27 mouse cellular contexts compared by ENCODE assay signal in the genomic region with DNA sequence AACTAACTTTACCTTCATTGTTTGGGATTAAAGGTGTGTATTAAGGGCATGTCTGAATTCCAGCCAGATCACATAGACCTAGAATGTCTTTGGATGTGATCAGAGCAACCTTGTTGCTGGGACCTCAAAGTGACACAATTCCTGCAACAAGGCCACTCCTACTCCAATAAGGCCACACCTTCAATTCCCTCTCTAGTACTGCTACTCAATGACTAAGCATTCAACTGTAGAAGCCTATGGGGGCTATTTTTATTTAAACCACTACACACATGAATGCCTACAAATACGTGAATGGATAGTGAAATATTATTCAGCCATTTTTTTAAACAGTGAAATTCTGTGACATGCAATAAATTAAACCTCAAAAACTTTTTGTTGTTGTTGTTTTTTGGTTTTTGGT. TPM values are rescaled to one million over a fixed set of nuclear protein-coding genes. Genes with fewer than 3 reads are reported as not detected.
A peak's percentile ranks its signal among the peaks of the same experiment; 100 is the strongest.
DNase-seq lines count a peak whose midpoint lies in the region; ATAC-seq and TF ChIP-seq lines count a peak whose summit lies in the region.
"Had no signal": no experiment of that assay in that cellular context is flagged by ENCODE, and none has a peak within 500 bp of the region (broad histone marks: within the 10 kb centered on the region; RNA-seq: fewer than 3 reads in every experiment).

No protein-coding gene starts in this region.

- no peaks in the 10 kb centered on the region for H3K9me3 ChIP-seq in liver, embryonic 13.5 days (replicated peaks)
- no peaks in the 10 kb centered on the region for H3K9me3 ChIP-seq in liver, embryonic 11.5 days (ENCODE audit: control insufficient read depth, low read length)
- H3K9me3 ChIP-seq in G1E (replicated peaks): no peaks in the 10 kb centered on the region
- H3K9me3 ChIP-seq: limb, embryonic 10.5 days; limb, embryonic 15.5 days; megakaryocyte, embryonic 14.5 days; midbrain, embryonic 13.5 days had no signal

- no peak for DNase-seq in liver, embryonic 13.5 days
- DNase-seq in liver, embryonic 11.5 days (ENCODE audit: low spot score): no peak
- DNase-seq in G1E (ENCODE audit: low spot score): peak; percentile 49
- DNase-seq in c-Kit-negative CD71-positive TER-119-positive erythroid progenitor cells, embryonic 14.5 days (ENCODE audit: low read depth, low spot score): peak; percentile 6
- no peak for DNase-seq in neural tube, embryonic 10.5 days (ENCODE audit: extremely low spot score, low spot score)
- no peak for DNase-seq in layer of hippocampus, adult 9-11 months
- no peak for DNase-seq in cerebellum, postnatal 14 days
- DNase-seq: adrenal gland, adult 2 months; cerebellum, adult 11-12 months; cerebellum, postnatal 10 days; heart, postnatal 14 days; kidney, adult 2 months; kidney, postnatal 36 days; layer of hippocampus, postnatal 36 days; lung, adult 2 months; lung, postnatal 10 days; thymus, adult 2 months; thymus, postnatal 36 days had no signal

- TF ChIP-seq CTCF in G1E (IDR thresholded peaks at IDR 0.05; ENCODE audit: low read depth, low read length): no peak

- WGBS in liver, embryonic 13.5 days (ENCODE audit: insufficient replicate concordance): 34% methylated on average over 1 of the region's 1 CpGs
- 41% methylated on average over 1 of the region's 1 CpGs for WGBS in liver, embryonic 11.5 days

- H3K4me2 ChIP-seq in liver, embryonic 13.5 days: no peak overlapping the region
- no peak overlapping the region for H3K4me2 ChIP-seq in liver, embryonic 11.5 days
- H3K4me2 ChIP-seq: limb, embryonic 15.5 days; midbrain, embryonic 13.5 days had no signal

- H3K4me1 ChIP-seq in liver, embryonic 13.5 days (replicated peaks): peaks cover 11% of the 10 kb centered on the region
- H3K4me1 ChIP-seq in liver, embryonic 11.5 days (replicated peaks; ENCODE audit: control insufficient read depth, insufficient read depth, low read length): no peaks in the 10 kb centered on the region
- peaks cover 17% of the 10 kb centered on the region for H3K4me1 ChIP-seq in G1E (ENCODE audit: insufficient read depth, low read depth, low read length)
- H3K4me1 ChIP-seq: limb, embryonic 10.5 days; limb, embryonic 15.5 days; midbrain, embryonic 13.5 days had no signal

- H3K27me3 ChIP-seq in liver, embryonic 13.5 days: no peaks in the 10 kb centered on the region
- H3K27me3 ChIP-seq in liver, embryonic 11.5 days (replicated peaks; ENCODE audit: control insufficient read depth, insufficient read depth, low read length): no peaks in the 10 kb centered on the region
- H3K27me3 ChIP-seq in G1E (ENCODE audit: insufficient read depth, low read length): no peaks in the 10 kb centered on the region
- H3K27me3 ChIP-seq: limb, embryonic 15.5 days; megakaryocyte, embryonic 14.5 days; midbrain, embryonic 13.5 days; Patski had no signal

- no peak overlapping the region for H3K9ac ChIP-seq in liver, embryonic 13.5 days
- no peak overlapping the region for H3K9ac ChIP-seq in liver, embryonic 11.5 days (ENCODE audit: low read depth, low read length)
- H3K9ac ChIP-seq: limb, embryonic 15.5 days; midbrain, embryonic 13.5 days had no signal

- no peaks in the 10 kb centered on the region for H3K36me3 ChIP-seq in liver, embryonic 13.5 days
- H3K36me3 ChIP-seq in liver, embryonic 11.5 days (ENCODE audit: control insufficient read depth, insufficient read depth, low read length): no peaks in the 10 kb centered on the region
- H3K36me3 ChIP-seq in G1E (replicated peaks): peaks cover 7% of the 10 kb centered on the region
- H3K36me3 ChIP-seq: limb, embryonic 10.5 days; limb, embryonic 15.5 days; midbrain, embryonic 13.5 days had no signal

- H3K4me3 ChIP-seq in liver, embryonic 13.5 days (replicated peaks): no peak overlapping the region
- no peak overlapping the region for H3K4me3 ChIP-seq in liver, embryonic 11.5 days (ENCODE audit: low read depth, low read length)
- H3K4me3 ChIP-seq in G1E (ENCODE audit: low read depth, low read length): no peak overlapping the region
- H3K4me3 ChIP-seq: limb, embryonic 10.5 days; limb, embryonic 15.5 days; megakaryocyte, embryonic 14.5 days; midbrain, embryonic 13.5 days had no signal

- no peak overlapping the region for H3K27ac ChIP-seq in liver, embryonic 13.5 days
- no peak overlapping the region for H3K27ac ChIP-seq in liver, embryonic 11.5 days (ENCODE audit: low read depth, low read length)
- H3K27ac ChIP-seq: limb, embryonic 10.5 days; limb, embryonic 15.5 days; midbrain, embryonic 13.5 days had no signal

- peak; percentile 55; the same call in 1 of the 2 replicates for ATAC-seq in liver, embryonic 13.5 days (ENCODE audit: low read depth)
- no peak for ATAC-seq in liver, embryonic 11.5 days (replicated peaks; ENCODE audit: low FRiP score)
- peak; percentile 49; the same call in 1 of the 2 replicates for ATAC-seq in G1E (ENCODE audit: extremely low read depth, insufficient number of reproducible peaks, low FRiP score, poor library complexity, severe bottlenecking)
- ATAC-seq in granulocyte monocyte progenitor cell, adult 5-6 weeks (replicated peaks; ENCODE audit: poor library complexity, severe bottlenecking): peak; percentile 68
- ATAC-seq: CD4-positive, CD25-positive, alpha-beta regulatory T cell, adult 4 months; forebrain, embryonic 14.5 days; hindbrain, embryonic 16.5 days; midbrain, embryonic 13.5 days; Patski had no signal

RNA-seq across cellular contexts. Expression of gene Smyd4, which starts 28.9 kb away (rescaled TPM):
- 5.1 and 6.6 TPM in 2 replicates for polyA plus RNA-seq in liver, embryonic 13.5 days (2015; fragmentation: Nextera tagmentation; extraction: Ambion mirVana)
- 10.4 and 10.9 TPM in 2 replicates for polyA plus RNA-seq in liver, embryonic 11.5 days (2014; fragmentation: Nextera tagmentation; extraction: Ambion mirVana)
- total RNA-seq in G1E (2014; fragmentation: Nextera tagmentation) (6.3 and 12.4 TPM in 2 replicates), G1E (2017) (14.8 and 15.0 TPM in 2 replicates)
- 1.1 TPM in 2 replicates for polyA plus RNA-seq in G1E (2012)
- total RNA-seq in granulocyte monocyte progenitor cell, adult 5-6 weeks (2014; fragmentation: Nextera tagmentation): 11.7 and 12.6 TPM in 2 replicates
- 11.2 and 12.3 TPM in 2 replicates for total RNA-seq in granulocyte monocyte progenitor cell, adult 5-6 weeks (2017)

RNA-seq across cellular contexts. Expression of gene Rpa1, which starts 29.0 kb away (rescaled TPM):
- 113 and 137 TPM in 2 replicates for polyA plus RNA-seq in liver, embryonic 13.5 days (2015; fragmentation: Nextera tagmentation; extraction: Ambion mirVana)
- polyA plus RNA-seq in liver, embryonic 11.5 days (2014; fragmentation: Nextera tagmentation; extraction: Ambion mirVana): 149 and 154 TPM in 2 replicates
- total RNA-seq in G1E (2014; fragmentation: Nextera tagmentation) (94.0 and 105 TPM in 2 replicates), G1E (2017) (284 and 317 TPM in 2 replicates)
- polyA plus RNA-seq in G1E (2012): 97.4 and 130 TPM in 2 replicates
- total RNA-seq in granulocyte monocyte progenitor cell, adult 5-6 weeks (2014; fragmentation: Nextera tagmentation): 86.4 and 106 TPM in 2 replicates
- 200 and 207 TPM in 2 replicates for total RNA-seq in granulocyte monocyte progenitor cell, adult 5-6 weeks (2017)

RNA-seq across cellular contexts. Expression of gene Serpinf1, which starts 45.4 kb away (rescaled TPM):
- polyA plus RNA-seq in liver, embryonic 13.5 days (2015; fragmentation: Nextera tagmentation; extraction: Ambion mirVana): 179 and 181 TPM in 2 replicates
- polyA plus RNA-seq in liver, embryonic 11.5 days (2014; fragmentation: Nextera tagmentation; extraction: Ambion mirVana): 217 and 224 TPM in 2 replicates
- total RNA-seq in G1E (2014; fragmentation: Nextera tagmentation) (not detected in 2 replicates), G1E (2017) (0.38 TPM in 1 of 2 replicates, not detected in the other)
- not detected in 2 replicates for polyA plus RNA-seq in G1E (2012)
- 117 and 157 TPM in 2 replicates for total RNA-seq in granulocyte monocyte progenitor cell, adult 5-6 weeks (2014; fragmentation: Nextera tagmentation)
- total RNA-seq in granulocyte monocyte progenitor cell, adult 5-6 weeks (2017): 77.7 and 84.8 TPM in 2 replicates

Comparison
In these comparisons a context has a peak if more than half of its experiments do, and no peak if none do; other contexts are left out.
1. DNase-seq: peak in G1E (single experiment) and c-Kit-negative CD71-positive TER-119-positive erythroid progenitor cells, embryonic 14.5 days (single experiment); none in liver, embryonic 13.5 days (single experiment), liver, embryonic 11.5 days (single experiment), neural tube, embryonic 10.5 days (single experiment), layer of hippocampus, adult 9-11 months (single experiment) and cerebellum, postnatal 14 days (0 of 2).
2. RNA of gene Serpinf1, which starts 45.4 kb away (polyA plus RNA-seq): 217 to 224 TPM in liver, embryonic 11.5 days and 179 to 181 TPM in liver, embryonic 13.5 days; not detected in G1E; every median in the first group is over 100 times any median in the second.